Mouse (Mus musculus) G1E-ER4 (cell line): Measurements from ENCODE around the gene Usp21. TPM values are rescaled to one million over a fixed set of nuclear protein-coding genes. Genes with fewer than 3 reads are reported as not detected.

ENCODE experiments used
- GATA1 ChIP-seq: IDR thresholded peaks from one replicate; pipeline ENCODE4 v1.8.0; 2012; ENCODE audit warnings: low read length, inconsistent platforms
- polyA plus RNA-seq: library from polyadenylated mRNA; stranded (reverse); fragments of >175 nt; gene quantifications from 2 replicates; pipeline ENCODE4 v1.2.3, GENCODE M21; 2012

The Usp21 gene
- polyA plus RNA-seq, 1 experiment: 49.8 TPM

DNA sequence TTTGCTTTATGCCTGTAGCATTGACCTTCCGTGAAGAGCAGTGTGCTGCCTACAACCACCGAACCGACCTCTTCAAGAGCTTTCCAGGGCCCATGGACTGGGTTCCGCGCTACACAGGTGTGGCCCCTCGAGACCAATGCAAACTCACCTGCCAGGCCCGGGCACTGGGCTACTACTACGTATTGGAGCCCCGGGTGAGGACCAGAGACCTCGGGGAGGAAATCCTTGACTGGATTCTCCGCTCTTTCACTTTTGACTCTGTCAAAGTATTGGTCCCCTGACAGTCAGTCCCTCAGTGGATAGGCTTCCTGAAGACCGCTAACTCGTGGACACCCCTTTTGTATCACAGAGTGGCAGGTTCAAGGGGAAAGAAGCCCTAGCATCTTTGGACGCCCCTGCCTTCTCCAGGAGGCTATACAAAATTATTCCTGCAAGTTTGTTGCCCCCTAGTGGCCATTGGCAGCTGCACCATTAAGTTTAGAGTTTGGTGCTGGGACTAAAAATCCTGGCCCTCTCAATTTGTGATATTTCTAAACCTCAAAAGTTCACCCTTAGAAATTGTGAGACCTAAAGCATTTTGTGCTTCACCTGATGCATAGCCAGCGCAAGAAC lies 30.7 kb downstream of the Usp21 start:
- no peak for TF ChIP-seq GATA1

- TF ChIP-seq GATA1: no peak
Observed at GRCm38 (mm10) chr1:171256095-171256818, 31.5 kb downstream of the Usp21 start.

- no peak for TF ChIP-seq GATA1
Observed at GRCm38 (mm10) chr1:171252415-171252814, 35.4 kb downstream of the Usp21 start.

DNA sequence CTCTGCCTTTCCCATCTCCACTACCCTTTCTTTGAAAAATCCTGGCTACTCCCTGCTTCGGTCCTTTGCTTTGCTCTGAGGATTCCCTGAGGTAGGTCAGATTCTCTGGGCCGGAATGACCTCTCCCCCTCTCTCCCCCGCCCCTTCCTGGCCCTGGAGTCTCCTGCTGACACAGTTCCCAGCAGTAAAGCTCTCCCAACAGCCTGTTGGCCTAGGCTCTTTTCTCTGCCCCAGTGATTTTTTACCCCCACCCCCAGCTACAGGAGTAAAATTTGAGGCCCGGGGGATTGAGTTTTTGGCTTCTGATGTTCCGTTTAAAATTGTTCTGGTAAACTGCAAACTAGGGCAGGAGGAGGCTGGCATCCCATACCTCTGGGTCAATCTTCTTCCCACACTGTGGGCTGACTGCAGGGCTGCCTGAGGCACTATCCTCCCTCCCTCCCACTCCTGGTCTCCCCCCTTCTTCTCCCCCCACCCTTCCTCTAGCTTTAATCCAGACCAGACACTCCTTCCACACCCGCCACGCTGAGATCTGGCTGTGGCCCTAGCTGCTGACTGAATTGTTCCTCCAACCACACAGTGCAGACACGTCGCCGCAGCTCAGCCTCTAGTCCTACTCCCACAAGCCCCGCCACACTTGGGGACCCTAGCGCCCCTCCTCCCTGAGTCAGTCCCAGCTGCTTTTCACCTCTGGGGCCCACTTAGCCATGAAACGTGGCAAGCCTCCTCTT lies 36.0 kb downstream of the Usp21 start:
- TF ChIP-seq GATA1: no peak

DNA sequence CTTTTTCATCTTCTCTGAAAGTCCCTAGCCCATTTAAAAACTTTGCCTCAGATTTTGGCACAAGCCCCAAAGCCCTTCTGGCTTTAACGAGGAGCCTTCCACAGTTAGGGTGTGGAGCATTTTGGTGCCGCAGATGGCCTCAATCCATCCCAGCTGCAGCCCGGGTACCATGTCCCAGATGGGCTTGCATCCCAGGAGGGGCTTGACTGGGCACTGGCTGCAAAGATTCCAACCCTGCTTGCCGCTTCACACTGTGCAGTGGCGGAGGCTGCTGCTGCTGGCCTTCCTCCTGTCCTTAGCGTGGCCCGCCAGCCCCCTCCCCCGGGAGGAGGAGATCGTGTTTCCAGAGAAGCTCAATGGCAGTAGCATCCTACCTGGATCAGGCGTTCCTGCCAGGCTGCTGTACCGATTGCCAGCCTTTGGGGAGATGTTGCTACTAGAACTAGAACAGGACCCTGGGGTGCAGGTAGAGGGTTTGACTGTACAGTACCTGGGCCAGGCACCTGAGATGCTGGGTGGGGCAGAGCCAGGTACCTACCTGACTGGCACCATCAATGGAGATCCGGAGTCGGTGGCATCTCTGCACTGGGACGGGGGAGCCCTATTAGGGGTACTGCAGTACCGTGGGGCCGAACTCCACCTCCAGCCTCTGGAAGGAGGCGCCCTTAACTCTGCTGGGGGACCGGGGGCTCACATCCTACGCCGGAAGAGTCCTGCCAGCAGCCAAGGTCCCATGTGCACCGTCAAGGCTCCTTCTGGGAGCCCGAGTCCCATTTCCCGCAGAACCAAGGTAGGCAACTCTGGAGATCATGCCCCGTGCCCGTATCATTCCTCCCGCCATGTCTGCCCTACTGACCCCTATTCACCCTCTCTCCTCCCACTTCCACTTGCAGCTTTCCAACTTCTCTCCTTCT lies 36.9 kb downstream of the Usp21 start, which contains the start of gene Ndufs2:
Gene Ndufs2 (minus strand): TSS at position 709 of the 914 bp plus-strand sequence.
- no peak for TF ChIP-seq GATA1

DNA sequence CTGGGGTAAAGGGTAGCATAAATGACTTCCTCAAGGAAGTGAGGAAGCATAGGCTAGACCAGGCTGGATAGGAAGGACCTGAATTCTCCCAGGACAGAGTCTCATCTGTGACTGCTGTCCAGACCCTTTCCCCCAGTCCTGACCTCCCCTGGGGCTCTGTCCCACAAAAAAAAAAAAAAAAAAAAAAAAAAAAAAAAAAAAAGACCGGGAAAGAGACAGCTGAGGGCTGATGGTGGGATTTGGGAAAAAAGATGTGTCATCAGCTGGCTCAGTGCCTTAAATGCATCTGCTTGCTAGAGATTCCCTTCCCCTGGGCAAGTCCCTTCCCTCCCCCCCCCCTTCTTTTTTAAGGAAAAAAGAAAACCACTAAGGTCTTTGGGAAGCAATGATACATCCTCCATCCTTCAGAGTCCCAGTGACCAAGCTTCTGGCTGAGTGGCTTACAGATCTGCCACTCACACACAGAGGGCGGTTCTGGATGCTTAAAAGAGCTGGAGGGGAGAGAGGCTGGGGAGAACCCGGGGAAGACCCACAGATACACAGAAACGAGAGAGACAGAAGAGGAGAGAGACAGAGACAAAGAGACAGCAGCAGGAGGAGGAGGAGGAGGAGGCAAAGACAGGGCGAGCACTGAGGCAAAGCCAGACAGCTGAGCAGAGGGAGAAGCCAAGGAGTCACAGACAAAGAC lies 37.7 kb downstream of the Usp21 start, which contains the start of gene Adamts4:
Gene Adamts4 (plus strand): TSS at position 509 of the 688 bp plus-strand sequence.
- TF ChIP-seq GATA1: no peak

- TF ChIP-seq GATA1: no peak
Observed at GRCm38 (mm10) chr1:171248386-171249226, 39.2 kb downstream of the Usp21 start.

- no peak for TF ChIP-seq GATA1
Observed at GRCm38 (mm10) chr1:171247916-171248315, 39.9 kb downstream of the Usp21 start.

- no peak for TF ChIP-seq GATA1
Observed at GRCm38 (mm10) chr1:171247453-171247841, 40.3 kb downstream of the Usp21 start.

- TF ChIP-seq GATA1: no peak
Observed at GRCm38 (mm10) chr1:171246709-171247452, 40.9 kb downstream of the Usp21 start.

GRCm38 (mm10) chr1:171245353-171245752 lies 42.4 kb downstream of the Usp21 start:
- no peak for TF ChIP-seq GATA1

DNA sequence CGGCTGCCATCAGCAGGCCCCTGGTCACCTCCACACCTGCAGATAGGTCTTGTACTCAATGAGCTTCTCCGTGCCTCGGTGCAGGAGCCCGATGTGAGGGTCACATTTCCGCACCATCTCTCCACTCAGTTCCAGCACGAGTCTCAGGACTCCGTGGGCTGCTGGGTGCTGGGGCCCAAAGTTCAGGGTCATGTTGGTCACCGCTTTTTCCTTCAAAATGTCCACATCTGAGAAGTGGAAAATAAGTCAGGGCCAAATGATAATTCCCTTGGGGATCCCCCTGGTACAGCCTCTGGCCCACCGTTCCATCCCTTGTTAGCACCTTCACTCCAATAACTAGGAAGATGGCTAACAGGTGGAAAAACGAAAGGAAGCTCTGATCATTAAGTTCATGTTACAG lies 46.9 kb downstream of the Usp21 start:
- no peak for TF ChIP-seq GATA1
